Mouse (Mus musculus): ENCODE results near the gene Gm21985. TPM values are rescaled to one million over a fixed set of nuclear protein-coding genes. Genes with fewer than 3 reads are reported as not detected.

Gm21985 gene
- not detected for polyA plus RNA-seq (2012; fragmentation: generic; extraction: Trizol)

GRCm38 (mm10) chr2:112266242-112266592, at the start of gene Gm21985:
Gm21985 (plus strand) TSS chr2:112266314.
- peaks cover 23% of the 10 kb centered on the region for H3K79me2 ChIP-seq (ENCODE audit: control insufficient read depth, insufficient read depth)

GRCm38 (mm10) chr2:112217614-112218013, 48.5 kb upstream of the Gm21985 start:
- Histone ChIP-seq H3K36me3 (ENCODE audit: control insufficient read depth, insufficient read depth) (no peaks in the 10 kb centered on the region), H3K4me2 (ENCODE audit: low read depth) (no peak overlapping the region), H3K27me3 (ENCODE audit: control insufficient read depth, insufficient read depth, insufficient read length) (no peaks in the 10 kb centered on the region), H3ac (ENCODE audit: control insufficient read depth, insufficient read length) (no peak overlapping the region), H3K79me2 (ENCODE audit: control insufficient read depth, insufficient read depth) (no peaks in the 10 kb centered on the region), H3K4me3 (no peak overlapping the region)
- TF ChIP-seq TCF3 (IDR thresholded peaks at IDR 0.05; ENCODE audit: insufficient read length, low read depth) (no peak), E2F4 (IDR thresholded peaks at IDR 0.05; ENCODE audit: insufficient read depth) (no peak), CEBPB (IDR thresholded peaks at IDR 0.05; ENCODE audit: insufficient read depth, poor library complexity, severe bottlenecking) (no peak), REST (IDR thresholded peaks at IDR 0.05; ENCODE audit: insufficient read depth, insufficient read length) (no peak), USF1 (IDR thresholded peaks at IDR 0.05; ENCODE audit: low read depth) (no peak), TCF12 (IDR thresholded peaks at IDR 0.05; ENCODE audit: insufficient read depth, poor library complexity, severe bottlenecking) (no peak)

More at GRCm38 (mm10) chr2:112266242-112266592, at the start of gene Gm21985:
- Histone ChIP-seq H3K27me3 (ENCODE audit: control insufficient read depth, insufficient read depth, insufficient read length) (no peaks in the 10 kb centered on the region), H3K4me3 (peak within 1 kb of the TSS; percentile 73), H3ac (ENCODE audit: control insufficient read depth, insufficient read length) (peak within 1 kb of the TSS; percentile 57), H3K4me2 (ENCODE audit: low read depth) (peak within 1 kb of the TSS; percentile 97), H3K36me3 (ENCODE audit: control insufficient read depth, insufficient read depth) (peaks cover 5% of the 10 kb centered on the region)
- TF ChIP-seq POLR2AphosphoS2 (IDR thresholded peaks at IDR 0.05; ENCODE audit: insufficient read length, low read depth) (no peak), MYOD1 (IDR thresholded peaks at IDR 0.05; ENCODE audit: control insufficient read depth in 1 of 3, insufficient read length in 2 of 3, low read depth in 2 of 3) (no peak), MYOG (IDR thresholded peaks at IDR 0.05; ENCODE audit: control insufficient read depth in 1 of 3, insufficient read depth in 1 of 3, insufficient read length in 2 of 3, low read depth in 2 of 3) (peak in 1 of 3 experiments; percentile 41), POLR2A (IDR thresholded peaks at IDR 0.05; ENCODE audit: insufficient read length, low read depth) (peak; percentile 9)

DNA sequence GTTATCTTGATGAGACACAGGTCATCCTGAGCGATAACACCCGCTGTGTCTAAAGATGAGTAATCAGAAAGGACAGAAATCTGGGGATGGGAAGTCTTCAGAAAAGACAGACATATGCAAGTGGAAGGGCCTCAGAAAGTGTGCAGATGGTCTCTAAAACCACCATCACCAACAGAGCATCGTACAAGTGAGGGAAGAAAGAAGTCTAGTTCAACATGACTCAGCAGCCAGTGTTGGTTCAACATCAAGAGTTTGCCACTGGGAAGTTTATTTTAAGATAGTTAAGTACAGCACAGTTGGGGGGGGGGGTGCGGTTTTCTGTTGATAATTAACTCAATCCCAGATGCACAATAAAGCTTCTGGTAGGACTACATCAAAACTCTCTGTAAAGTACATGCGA, 45.2 kb upstream of the Gm21985 start:
- Histone ChIP-seq H3K27me3 (ENCODE audit: control insufficient read depth, insufficient read depth, insufficient read length) (no peaks in the 10 kb centered on the region), H3K79me2 (ENCODE audit: control insufficient read depth, insufficient read depth) (no peaks in the 10 kb centered on the region), H3K4me2 (ENCODE audit: low read depth) (no peak overlapping the region), H3ac (ENCODE audit: control insufficient read depth, insufficient read length) (no peak overlapping the region), H3K36me3 (ENCODE audit: control insufficient read depth, insufficient read depth) (no peaks in the 10 kb centered on the region), H3K4me3 (no peak overlapping the region)
- no peak for TF ChIP-seq TCF12 (IDR thresholded peaks at IDR 0.05; ENCODE audit: insufficient read depth, poor library complexity, severe bottlenecking)
- peak in 1 of 3 experiments; percentile 1 for TF ChIP-seq MYOD1 (IDR thresholded peaks at IDR 0.05; ENCODE audit: control insufficient read depth in 1 of 3, insufficient read length in 2 of 3, low read depth in 2 of 3)

DNA sequence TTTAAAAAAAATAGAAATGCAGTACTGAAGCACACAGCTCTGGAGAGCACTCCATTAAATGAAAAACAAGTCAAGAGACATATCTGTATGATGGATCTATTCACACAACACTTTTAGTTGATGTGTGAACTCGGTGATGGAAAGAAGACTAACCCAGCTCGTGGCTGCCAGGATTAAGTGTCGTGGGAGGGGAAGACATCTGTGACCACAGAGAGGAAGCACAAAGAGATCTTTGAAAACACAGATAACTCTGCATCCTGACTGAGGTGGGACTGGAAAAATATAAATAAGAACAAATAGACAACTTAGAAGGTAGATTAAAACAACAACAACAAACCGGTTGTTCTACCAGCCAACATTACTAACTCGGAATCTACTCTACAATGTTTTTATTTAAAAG, 43.5 kb upstream of the Gm21985 start:
- Histone ChIP-seq H3K36me3 (ENCODE audit: control insufficient read depth, insufficient read depth) (no peaks in the 10 kb centered on the region), H3K27me3 (ENCODE audit: control insufficient read depth, insufficient read depth, insufficient read length) (no peaks in the 10 kb centered on the region)

DNA sequence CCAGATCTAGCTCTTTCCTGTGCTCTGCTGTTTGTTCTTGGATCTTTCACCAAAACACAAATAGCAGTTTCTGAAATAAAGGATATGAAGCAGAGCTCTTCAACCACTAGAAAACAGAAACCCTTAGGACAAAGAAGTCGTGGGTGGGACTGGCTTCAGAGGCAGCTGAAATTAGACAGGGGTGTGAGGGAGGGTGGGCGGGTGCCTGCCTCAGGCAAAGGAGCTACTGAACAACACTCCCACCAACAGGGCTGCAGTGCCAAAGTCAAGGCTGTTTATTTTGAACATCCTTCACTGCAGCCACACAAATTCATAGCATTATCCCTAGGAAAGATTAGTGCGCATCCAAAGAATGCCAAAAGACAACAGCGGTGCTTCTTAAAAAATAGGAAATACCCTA, 41.8 kb upstream of the Gm21985 start:
- Histone ChIP-seq H3K4me2 (ENCODE audit: low read depth) (no peak overlapping the region), H3K27me3 (ENCODE audit: control insufficient read depth, insufficient read depth, insufficient read length) (no peaks in the 10 kb centered on the region), H3K36me3 (ENCODE audit: control insufficient read depth, insufficient read depth) (no peaks in the 10 kb centered on the region), H3K79me2 (ENCODE audit: control insufficient read depth, insufficient read depth) (no peaks in the 10 kb centered on the region), H3ac (ENCODE audit: control insufficient read depth, insufficient read length) (no peak overlapping the region), H3K4me3 (no peak overlapping the region)
- TF ChIP-seq POLR2A (IDR thresholded peaks at IDR 0.05; ENCODE audit: insufficient read length, low read depth) (no peak), USF1 (IDR thresholded peaks at IDR 0.05; ENCODE audit: low read depth) (no peak), REST (IDR thresholded peaks at IDR 0.05; ENCODE audit: insufficient read depth, insufficient read length) (no peak), POLR2AphosphoS2 (IDR thresholded peaks at IDR 0.05; ENCODE audit: insufficient read length, low read depth) (no peak), MYOG (IDR thresholded peaks at IDR 0.05; ENCODE audit: control insufficient read depth in 1 of 3, insufficient read depth in 1 of 3, insufficient read length in 2 of 3, low read depth in 2 of 3) (no peak), CEBPB (IDR thresholded peaks at IDR 0.05; ENCODE audit: insufficient read depth, poor library complexity, severe bottlenecking) (no peak), SRF (IDR thresholded peaks at IDR 0.05; ENCODE audit: control insufficient read depth, insufficient read length, low read depth) (no peak), E2F4 (IDR thresholded peaks at IDR 0.05; ENCODE audit: insufficient read depth) (no peak), MAX (IDR thresholded peaks at IDR 0.05; ENCODE audit: low read depth) (no peak), TCF12 (IDR thresholded peaks at IDR 0.05; ENCODE audit: insufficient read depth, poor library complexity, severe bottlenecking) (no peak), MYOD1 (IDR thresholded peaks at IDR 0.05; ENCODE audit: control insufficient read depth in 1 of 3, insufficient read length in 2 of 3, low read depth in 2 of 3) (no peak), TCF3 (IDR thresholded peaks at IDR 0.05; ENCODE audit: insufficient read length, low read depth) (no peak)

More for the DNA sequence above, 43.5 kb upstream of the Gm21985 start:
- Histone ChIP-seq H3K4me2 (ENCODE audit: low read depth) (no peak overlapping the region), H3ac (ENCODE audit: control insufficient read depth, insufficient read length) (no peak overlapping the region), H3K79me2 (ENCODE audit: control insufficient read depth, insufficient read depth) (no peaks in the 10 kb centered on the region), H3K4me3 (no peak overlapping the region)
- no peak for TF ChIP-seq E2F4 (IDR thresholded peaks at IDR 0.05; ENCODE audit: insufficient read depth)
- TF ChIP-seq TCF12 (IDR thresholded peaks at IDR 0.05; ENCODE audit: insufficient read depth, poor library complexity, severe bottlenecking) = no peak
- no peak for TF ChIP-seq MYOG (IDR thresholded peaks at IDR 0.05; ENCODE audit: control insufficient read depth in 1 of 3, insufficient read depth in 1 of 3, insufficient read length in 2 of 3, low read depth in 2 of 3)
- TF ChIP-seq MYOD1 (IDR thresholded peaks at IDR 0.05; ENCODE audit: control insufficient read depth in 1 of 3, insufficient read length in 2 of 3, low read depth in 2 of 3) = no peak
- no peak for TF ChIP-seq TCF3 (IDR thresholded peaks at IDR 0.05; ENCODE audit: insufficient read length, low read depth)
- no peak for TF ChIP-seq CEBPB (IDR thresholded peaks at IDR 0.05; ENCODE audit: insufficient read depth, poor library complexity, severe bottlenecking)
- TF ChIP-seq USF1 (IDR thresholded peaks at IDR 0.05; ENCODE audit: low read depth) = no peak
- TF ChIP-seq MAX (IDR thresholded peaks at IDR 0.05; ENCODE audit: low read depth) = no peak
- TF ChIP-seq POLR2AphosphoS2 (IDR thresholded peaks at IDR 0.05; ENCODE audit: insufficient read length, low read depth) = no peak
- no peak for TF ChIP-seq REST (IDR thresholded peaks at IDR 0.05; ENCODE audit: insufficient read depth, insufficient read length)
- no peak for TF ChIP-seq SRF (IDR thresholded peaks at IDR 0.05; ENCODE audit: control insufficient read depth, insufficient read length, low read depth)
- no peak for TF ChIP-seq POLR2A (IDR thresholded peaks at IDR 0.05; ENCODE audit: insufficient read length, low read depth)

Measured in myocyte (in vitro differentiated cells).